Mouse (Mus musculus): ENCODE measurements around the gene Actr3. TPM values are rescaled to one million over a fixed set of nuclear protein-coding genes. Genes with fewer than 3 reads are reported as not detected.
"Not testable (repeated sequence)": the region's sequence is repeated elsewhere in the genome, so short reads cannot be mapped to it uniquely, and the experiment has no call there.

The Actr3 gene
- polyA plus RNA-seq, 1 experiment from 2014 or later = 274 TPM

DNA sequence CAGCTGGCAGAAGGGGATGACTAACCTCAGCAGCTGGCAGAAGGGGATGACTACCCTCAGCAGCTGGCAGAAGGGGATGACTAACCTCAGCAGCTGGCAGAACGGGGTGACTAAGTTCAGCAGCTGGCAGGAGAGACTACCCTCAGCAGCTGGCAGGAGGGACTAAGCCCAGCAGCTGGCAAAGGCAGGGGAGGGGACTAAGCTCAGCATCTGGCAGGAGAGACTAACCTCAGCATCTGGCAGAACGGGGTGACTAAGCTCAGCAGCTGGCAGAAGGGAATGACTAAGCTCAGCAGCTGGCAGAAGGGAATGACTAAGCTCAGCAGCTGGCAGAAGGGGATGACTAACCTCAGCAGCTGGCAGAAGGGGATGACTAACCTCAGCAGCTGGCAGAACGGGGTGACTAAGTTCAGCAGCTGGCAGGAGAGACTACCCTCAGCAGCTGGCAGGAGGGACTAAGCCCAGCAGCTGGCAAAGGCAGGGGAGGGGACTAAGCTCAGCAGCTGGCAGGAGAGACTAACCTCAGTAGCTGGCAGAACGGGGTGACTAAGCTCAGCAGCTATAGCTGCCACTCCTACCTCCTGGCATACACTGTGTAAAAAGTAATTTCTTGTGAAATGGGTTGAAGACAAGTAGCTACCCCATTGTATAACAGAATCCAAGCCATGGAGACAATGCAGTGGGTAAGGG lies 45.3 kb downstream of the Actr3 start:
- H3K27ac ChIP-seq (replicated peaks; ENCODE audit: low read depth, low read length); H3K4me2 ChIP-seq (ENCODE audit: low read length); DNase-seq; H3K9ac ChIP-seq (replicated peaks; ENCODE audit: low read length); H3K4me1 ChIP-seq (ENCODE audit: control insufficient read depth, insufficient read depth, low read length); ATAC-seq (ENCODE audit: low FRiP score, low TSS enrichment); H3K27me3 ChIP-seq (ENCODE audit: control insufficient read depth, insufficient read depth, low read length); H3K9me3 ChIP-seq (ENCODE audit: control insufficient read depth, low read length); H3K4me3 ChIP-seq (replicated peaks; ENCODE audit: low read depth, low read length): not testable (repeated sequence)
- peaks cover 23% of the 10 kb centered on the region for H3K36me3 ChIP-seq (ENCODE audit: control insufficient read depth, insufficient read depth, low read length)
- 92% methylated on average over 4 of the region's 4 CpGs for WGBS

DNA sequence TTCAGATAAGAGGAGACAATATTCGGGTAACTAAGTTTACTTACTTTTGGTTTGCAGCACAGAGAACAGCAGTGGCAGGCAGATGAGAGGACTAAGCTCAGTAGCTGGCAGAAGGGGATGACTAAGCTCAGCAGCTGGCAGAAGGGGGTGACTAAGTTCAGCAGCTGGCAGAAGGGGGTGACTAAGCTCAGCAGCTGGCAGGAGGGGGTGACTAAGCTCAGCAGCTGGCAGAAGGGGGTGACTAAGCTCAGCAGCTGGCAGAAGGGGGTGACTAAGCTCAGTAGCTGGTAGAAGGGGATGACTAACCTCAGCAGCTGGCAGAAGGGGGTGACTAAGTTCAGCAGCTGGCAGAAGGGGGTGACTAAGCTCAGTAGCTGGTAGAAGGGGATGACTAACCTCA lies 45.9 kb downstream of the Actr3 start:
- WGBS = 93% methylated on average over 1 of the region's 1 CpGs
- not testable (repeated sequence) for H3K9ac ChIP-seq (replicated peaks; ENCODE audit: low read length); H3K9me3 ChIP-seq (ENCODE audit: control insufficient read depth, low read length); H3K27ac ChIP-seq (replicated peaks; ENCODE audit: low read depth, low read length); ATAC-seq (ENCODE audit: low FRiP score, low TSS enrichment); H3K4me3 ChIP-seq (replicated peaks; ENCODE audit: low read depth, low read length); DNase-seq; H3K4me1 ChIP-seq (ENCODE audit: control insufficient read depth, insufficient read depth, low read length); H3K27me3 ChIP-seq (ENCODE audit: control insufficient read depth, insufficient read depth, low read length); H3K4me2 ChIP-seq (ENCODE audit: low read length)
- peaks cover 19% of the 10 kb centered on the region for H3K36me3 ChIP-seq (ENCODE audit: control insufficient read depth, insufficient read depth, low read length)

DNA sequence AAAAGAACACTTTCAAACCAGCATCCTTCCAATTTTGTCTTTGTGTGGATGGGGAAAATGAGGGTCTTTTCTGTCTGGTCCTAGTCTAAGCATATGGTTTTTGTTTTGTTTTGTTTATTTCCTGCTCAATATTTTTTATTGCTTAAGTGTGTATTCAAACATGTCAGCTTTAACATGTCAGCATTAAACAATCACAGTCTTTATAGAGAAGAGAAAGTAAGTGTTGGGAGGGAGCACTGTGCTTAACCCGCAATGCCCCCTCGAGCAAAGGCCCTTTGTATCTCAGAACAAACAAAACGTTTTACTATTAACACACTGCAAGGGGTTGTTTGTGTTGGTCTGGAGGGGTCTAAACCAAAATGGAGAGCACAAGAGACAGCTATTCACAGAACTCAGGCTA lies 47.2 kb downstream of the Actr3 start:
- Histone ChIP-seq H3K4me2 (ENCODE audit: low read length) (no peak overlapping the region), H3K27me3 (ENCODE audit: control insufficient read depth, insufficient read depth, low read length) (no peaks in the 10 kb centered on the region), H3K4me1 (ENCODE audit: control insufficient read depth, insufficient read depth, low read length) (no peaks in the 10 kb centered on the region), H3K9ac (replicated peaks; ENCODE audit: low read length) (no peak overlapping the region), H3K27ac (replicated peaks; ENCODE audit: low read depth, low read length) (no peak overlapping the region), H3K4me3 (replicated peaks; ENCODE audit: low read depth, low read length) (no peak overlapping the region), H3K9me3 (ENCODE audit: control insufficient read depth, low read length) (no peaks in the 10 kb centered on the region), H3K36me3 (ENCODE audit: control insufficient read depth, insufficient read depth, low read length) (peaks cover 16% of the 10 kb centered on the region)
- 43% methylated on average over 3 of the region's 3 CpGs for WGBS
- DNase-seq (no peak), ATAC-seq (ENCODE audit: low FRiP score, low TSS enrichment) (no peak)

DNA sequence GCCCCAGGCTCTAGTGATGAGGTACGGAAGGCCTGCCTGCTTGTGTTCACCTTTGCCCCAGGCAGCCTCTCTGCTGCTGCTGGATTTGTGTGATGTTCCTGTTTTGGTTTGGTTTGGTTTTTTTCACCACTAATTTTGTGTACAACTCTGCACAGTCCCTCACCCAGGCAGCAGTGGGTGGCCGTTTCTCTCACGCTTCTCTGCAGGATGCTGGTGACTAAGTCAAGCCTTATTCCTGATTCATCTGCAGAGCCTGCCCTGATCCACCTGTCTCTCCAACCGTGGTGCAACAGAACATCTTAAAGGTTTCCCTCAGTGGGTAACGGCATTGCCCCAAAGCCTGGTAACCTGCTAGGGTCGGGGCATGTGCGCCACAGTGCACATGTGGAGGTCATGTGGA lies 49.3 kb downstream of the Actr3 start:
- no peaks in the 10 kb centered on the region for H3K27me3 ChIP-seq (ENCODE audit: control insufficient read depth, insufficient read depth, low read length)
- DNase-seq = no peak
- no peak overlapping the region for H3K9ac ChIP-seq (replicated peaks; ENCODE audit: low read length)
- no peaks in the 10 kb centered on the region for H3K9me3 ChIP-seq (ENCODE audit: control insufficient read depth, low read length)
- no peak for ATAC-seq (ENCODE audit: low FRiP score, low TSS enrichment)
- no peaks in the 10 kb centered on the region for H3K4me1 ChIP-seq (ENCODE audit: control insufficient read depth, insufficient read depth, low read length)
- no peak overlapping the region for H3K4me2 ChIP-seq (ENCODE audit: low read length)
- no peak overlapping the region for H3K4me3 ChIP-seq (replicated peaks; ENCODE audit: low read depth, low read length)
- whole genome bisulfite sequencing = 83% methylated on average over 7 of the region's 7 CpGs
- no peak overlapping the region for H3K27ac ChIP-seq (replicated peaks; ENCODE audit: low read depth, low read length)
- H3K36me3 ChIP-seq (ENCODE audit: control insufficient read depth, insufficient read depth, low read length) = peaks cover 4% of the 10 kb centered on the region; the same call in 1 of the 2 replicates

DNA sequence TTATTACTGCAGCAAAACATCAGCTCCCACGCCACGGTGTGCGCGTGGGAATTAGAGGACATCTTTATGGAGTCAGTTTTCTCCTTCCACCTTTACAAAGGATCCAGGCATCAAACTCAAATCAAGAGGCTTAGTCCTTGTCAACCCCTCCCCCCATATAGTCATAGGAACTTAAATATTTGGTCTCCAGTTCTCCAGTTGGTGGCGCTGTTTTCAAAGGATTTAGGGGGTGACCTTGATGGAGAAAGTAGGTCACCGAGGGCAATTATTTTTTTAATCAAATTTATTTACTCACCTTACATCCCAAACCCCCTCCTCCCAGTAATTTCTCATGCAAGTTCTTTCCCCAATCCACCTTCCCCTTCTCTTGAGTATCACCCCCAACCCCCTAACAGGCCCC lies 52.9 kb downstream of the Actr3 start:
- WGBS = 70% methylated on average over 6 of the region's 6 CpGs
- H3K4me2 ChIP-seq (ENCODE audit: low read length) = no peak overlapping the region
- no peak overlapping the region for H3K9ac ChIP-seq (replicated peaks; ENCODE audit: low read length)
- H3K27ac ChIP-seq (replicated peaks; ENCODE audit: low read depth, low read length) = no peak overlapping the region
- no peaks in the 10 kb centered on the region for H3K9me3 ChIP-seq (ENCODE audit: control insufficient read depth, low read length)
- DNase-seq (no peak), ATAC-seq (ENCODE audit: low FRiP score, low TSS enrichment) (no peak)
- no peak overlapping the region for H3K4me3 ChIP-seq (replicated peaks; ENCODE audit: low read depth, low read length)
- H3K36me3 ChIP-seq (ENCODE audit: control insufficient read depth, insufficient read depth, low read length) = no peaks in the 10 kb centered on the region
- H3K27me3 ChIP-seq (ENCODE audit: control insufficient read depth, insufficient read depth, low read length) = no peaks in the 10 kb centered on the region
- no peaks in the 10 kb centered on the region for H3K4me1 ChIP-seq (ENCODE audit: control insufficient read depth, insufficient read depth, low read length)

DNA sequence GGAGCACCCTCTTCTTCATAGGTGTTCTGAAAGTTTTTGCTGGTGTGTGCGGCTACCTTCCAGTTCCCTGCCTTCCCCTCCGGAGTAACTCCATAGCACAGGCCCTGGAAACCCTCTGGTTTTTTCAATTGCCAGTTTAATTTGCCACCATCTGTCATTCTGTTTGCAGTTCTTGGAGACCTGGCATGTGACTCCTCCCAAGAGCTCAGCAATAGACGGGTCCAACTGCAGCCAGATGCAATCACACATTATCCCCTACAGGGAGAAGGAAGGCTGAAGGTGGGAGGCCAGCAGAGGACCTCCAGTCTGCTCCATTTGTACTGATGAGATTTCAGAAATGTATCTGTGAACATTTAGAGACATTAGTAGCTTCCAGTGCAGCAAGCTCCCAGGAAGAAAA lies 56.6 kb downstream of the Actr3 start:
- H3K27ac ChIP-seq (replicated peaks; ENCODE audit: low read depth, low read length) = no peak overlapping the region
- no peaks in the 10 kb centered on the region for H3K27me3 ChIP-seq (ENCODE audit: control insufficient read depth, insufficient read depth, low read length)
- no peak overlapping the region for H3K9ac ChIP-seq (replicated peaks; ENCODE audit: low read length)
- H3K4me1 ChIP-seq (ENCODE audit: control insufficient read depth, insufficient read depth, low read length) = no peaks in the 10 kb centered on the region
- peak; percentile 8 for DNase-seq
- H3K36me3 ChIP-seq (ENCODE audit: control insufficient read depth, insufficient read depth, low read length) = no peaks in the 10 kb centered on the region
- no peak overlapping the region for H3K4me2 ChIP-seq (ENCODE audit: low read length)
- H3K4me3 ChIP-seq (replicated peaks; ENCODE audit: low read depth, low read length) = no peak overlapping the region
- 65% methylated on average over 3 of the region's 3 CpGs for WGBS
- ATAC-seq (ENCODE audit: low FRiP score, low TSS enrichment) = no peak
- no peaks in the 10 kb centered on the region for H3K9me3 ChIP-seq (ENCODE audit: control insufficient read depth, low read length)

DNA sequence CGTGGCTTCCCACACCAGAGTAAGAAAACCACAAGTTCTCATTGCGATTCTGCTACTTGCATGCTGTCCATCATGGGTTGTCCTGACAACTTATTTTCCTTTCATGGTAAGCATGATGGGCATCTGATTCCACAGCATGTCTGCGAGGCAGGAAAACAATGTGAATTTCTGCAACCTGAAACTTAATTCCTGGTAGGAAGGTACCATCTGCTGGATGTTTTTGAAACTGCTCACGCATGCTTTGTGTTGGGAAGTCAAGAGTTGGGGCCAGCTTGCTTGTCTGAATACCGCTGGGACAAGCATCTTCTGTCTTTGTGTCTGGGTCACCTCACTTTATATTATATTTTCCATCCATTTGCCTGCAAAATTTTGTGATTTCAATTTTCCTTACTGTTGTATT lies 62.7 kb downstream of the Actr3 start:
- ATAC-seq (ENCODE audit: low FRiP score, low TSS enrichment) (no peak), DNase-seq (peak; percentile 75)
- Histone ChIP-seq H3K4me3 (replicated peaks; ENCODE audit: low read depth, low read length) (no peak overlapping the region), H3K9me3 (ENCODE audit: control insufficient read depth, low read length) (no peaks in the 10 kb centered on the region), H3K36me3 (ENCODE audit: control insufficient read depth, insufficient read depth, low read length) (no peaks in the 10 kb centered on the region), H3K4me2 (ENCODE audit: low read length) (no peak overlapping the region), H3K9ac (replicated peaks; ENCODE audit: low read length) (no peak overlapping the region), H3K27ac (replicated peaks; ENCODE audit: low read depth, low read length) (no peak overlapping the region), H3K4me1 (ENCODE audit: control insufficient read depth, insufficient read depth, low read length) (no peaks in the 10 kb centered on the region), H3K27me3 (ENCODE audit: control insufficient read depth, insufficient read depth, low read length) (no peaks in the 10 kb centered on the region)
- WGBS = 65% methylated on average over 5 of the region's 5 CpGs

DNA sequence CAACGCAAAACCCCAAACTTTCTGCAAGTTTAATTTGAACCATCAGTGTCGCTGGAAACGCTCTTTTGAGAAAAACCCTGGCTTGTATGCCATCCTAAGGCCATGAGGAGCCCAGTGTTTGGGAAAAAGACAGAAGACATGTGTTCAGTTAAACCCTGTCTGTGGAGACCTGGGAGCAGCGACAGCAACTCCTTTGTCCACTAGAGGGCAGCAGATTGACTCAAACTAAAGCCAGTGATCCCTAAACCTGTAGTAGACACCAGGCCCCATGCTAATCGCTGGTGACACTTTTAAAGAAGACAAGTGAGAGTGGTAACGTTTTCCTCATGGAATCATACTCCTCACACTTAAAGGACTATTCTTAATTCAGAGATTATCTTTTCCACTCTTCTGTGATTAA lies 64.7 kb downstream of the Actr3 start:
- Histone ChIP-seq H3K9ac (replicated peaks; ENCODE audit: low read length) (no peak overlapping the region), H3K4me2 (ENCODE audit: low read length) (no peak overlapping the region), H3K36me3 (ENCODE audit: control insufficient read depth, insufficient read depth, low read length) (no peaks in the 10 kb centered on the region), H3K27me3 (ENCODE audit: control insufficient read depth, insufficient read depth, low read length) (no peaks in the 10 kb centered on the region), H3K4me3 (replicated peaks; ENCODE audit: low read depth, low read length) (no peak overlapping the region), H3K4me1 (ENCODE audit: control insufficient read depth, insufficient read depth, low read length) (no peaks in the 10 kb centered on the region), H3K27ac (replicated peaks; ENCODE audit: low read depth, low read length) (no peak overlapping the region), H3K9me3 (ENCODE audit: control insufficient read depth, low read length) (no peaks in the 10 kb centered on the region)
- WGBS = 33% methylated on average over 6 of the region's 6 CpGs
- ATAC-seq (ENCODE audit: low FRiP score, low TSS enrichment) (no peak), DNase-seq (peak; percentile 92)

DNA sequence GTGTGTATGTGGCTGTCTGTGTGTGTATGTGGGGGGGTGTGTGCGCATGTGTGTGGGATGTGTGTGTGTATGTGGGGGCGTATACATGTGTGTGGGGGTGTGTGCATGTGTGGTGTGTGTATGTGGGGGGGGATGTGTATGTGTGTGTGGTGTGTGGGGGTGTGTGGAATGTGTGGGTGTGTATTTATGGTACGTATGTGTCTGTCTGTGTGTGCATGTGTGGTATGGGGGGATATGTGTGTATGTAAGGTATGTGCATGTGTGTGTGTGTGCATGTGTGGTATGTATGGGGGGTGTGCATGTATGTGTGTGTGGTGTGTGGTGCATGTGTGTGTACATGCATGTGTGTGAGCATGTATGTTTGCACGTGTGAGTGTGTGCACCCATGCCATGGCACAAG lies 70.0 kb downstream of the Actr3 start:
- DNase-seq (no peak), ATAC-seq (ENCODE audit: low FRiP score, low TSS enrichment) (no peak; the same call in 1 of the 2 replicates)
- no peak overlapping the region for H3K9ac ChIP-seq (replicated peaks; ENCODE audit: low read length)
- no peaks in the 10 kb centered on the region for H3K27me3 ChIP-seq (ENCODE audit: control insufficient read depth, insufficient read depth, low read length)
- no peaks in the 10 kb centered on the region for H3K36me3 ChIP-seq (ENCODE audit: control insufficient read depth, insufficient read depth, low read length)
- H3K9me3 ChIP-seq (ENCODE audit: control insufficient read depth, low read length) = no peaks in the 10 kb centered on the region
- no peaks in the 10 kb centered on the region for H3K4me1 ChIP-seq (ENCODE audit: control insufficient read depth, insufficient read depth, low read length)
- no peak overlapping the region for H3K4me2 ChIP-seq (ENCODE audit: low read length)
- no peak overlapping the region for H3K4me3 ChIP-seq (replicated peaks; ENCODE audit: low read depth, low read length)
- H3K27ac ChIP-seq (replicated peaks; ENCODE audit: low read depth, low read length) = no peak overlapping the region
- WGBS = 94% methylated on average over 4 of the region's 4 CpGs

Measured in midbrain, embryonic 14.5 days (tissue).